Mouse (Mus musculus): ENCODE results near the gene Itpa. TPM values are rescaled to one million over a fixed set of nuclear protein-coding genes. Genes with fewer than 3 reads are reported as not detected.
"Not testable (repeated sequence)": the region's sequence is repeated elsewhere in the genome, so short reads cannot be mapped to it uniquely, and the experiment has no call there.

Itpa gene
- polyA plus RNA-seq, 1 experiment = 46.8 TPM

DNA sequence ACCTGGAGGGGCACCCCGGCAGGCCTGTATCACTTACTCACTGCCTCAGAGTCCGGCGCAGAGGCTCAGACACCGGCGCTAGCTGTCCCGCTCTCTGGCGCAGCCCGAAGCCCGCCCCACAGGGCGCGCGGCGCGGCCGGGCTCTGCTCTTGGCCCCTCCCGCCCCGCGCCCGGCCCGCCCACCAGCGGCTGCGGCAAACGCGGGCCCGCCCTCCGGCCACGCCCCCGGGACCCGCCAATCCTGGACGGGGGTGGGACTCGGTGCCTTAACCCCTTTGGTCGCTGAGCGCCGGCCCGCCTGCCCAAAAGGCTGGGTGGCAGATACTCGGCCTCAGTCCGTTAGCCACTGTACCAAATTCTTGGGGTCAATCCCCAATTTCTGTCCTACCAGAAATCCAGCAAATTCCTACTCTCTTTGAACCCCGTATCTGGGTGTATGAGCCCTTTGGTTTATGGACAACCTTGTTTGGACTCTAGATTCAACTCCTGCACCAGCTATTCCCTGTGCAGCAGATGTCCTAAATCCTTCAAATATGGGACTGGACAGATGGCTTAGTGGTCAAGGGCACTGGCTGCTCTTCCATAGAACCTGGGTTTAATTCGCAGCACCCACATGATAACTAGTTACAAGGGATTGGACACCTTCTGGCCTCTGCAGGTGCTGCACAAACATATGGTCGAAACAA, 24.6 kb upstream of the Itpa start, which contains the start of gene Lzts3:
TSS of gene Lzts3 (minus strand) at position 120 of the 686 bp plus-strand sequence.
- H3K4me1 ChIP-seq (ENCODE audit: control insufficient read depth, insufficient read depth, insufficient read length, low read length) = no peaks in the 10 kb centered on the region
- H3K4me3 ChIP-seq (ENCODE audit: insufficient read depth, low read depth, low read length) = peak within 1 kb of the TSS; percentile 74
- no peak within 1 kb of the TSS; the same call in 1 of the 2 replicates for H3K27ac ChIP-seq (replicated peaks; ENCODE audit: low read depth, low read length)

DNA sequence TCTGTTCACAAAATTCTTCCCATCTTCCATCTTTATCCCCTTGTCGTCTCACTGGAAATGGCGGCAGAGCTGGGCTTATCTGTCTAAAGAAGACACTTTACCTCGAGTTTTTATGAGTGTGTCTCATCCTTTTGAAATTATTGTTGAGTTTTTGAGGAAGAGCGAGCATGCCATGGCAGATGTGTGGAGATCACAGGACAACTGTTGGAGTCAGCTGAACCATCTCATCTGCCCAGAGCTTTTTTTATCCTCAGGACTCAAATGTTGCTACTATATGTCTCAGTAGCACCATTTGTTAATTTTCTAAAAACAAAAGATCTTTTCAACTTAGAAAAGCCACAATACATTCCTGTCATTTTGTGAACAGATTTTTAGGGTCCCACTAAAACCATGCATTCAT, 22.2 kb upstream of the Itpa start:
- no peaks in the 10 kb centered on the region for H3K4me1 ChIP-seq (ENCODE audit: control insufficient read depth, insufficient read depth, insufficient read length, low read length)
- no peak overlapping the region for H3K4me3 ChIP-seq (ENCODE audit: insufficient read depth, low read depth, low read length)
- no peak overlapping the region for H3K27ac ChIP-seq (replicated peaks; ENCODE audit: low read depth, low read length)

DNA sequence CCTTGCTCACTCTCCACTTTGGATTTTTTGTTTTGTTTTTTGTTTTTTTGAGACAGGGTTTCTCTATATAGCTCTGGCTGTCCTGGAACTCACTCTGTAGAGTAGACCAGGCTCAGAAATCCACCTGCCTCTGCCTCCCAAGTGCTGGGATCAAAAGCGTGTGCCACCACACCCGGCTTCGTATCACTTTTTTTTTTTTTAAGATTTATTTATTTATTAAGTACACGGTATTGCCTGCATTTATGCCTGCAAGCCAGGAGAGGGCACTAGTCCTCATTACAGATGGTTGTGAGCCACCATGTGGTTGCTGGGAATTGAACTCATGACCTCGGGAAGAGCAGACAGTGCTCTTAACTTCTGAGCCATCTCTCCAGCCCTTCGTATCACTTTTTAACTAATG, 18.4 kb upstream of the Itpa start:
- not testable (repeated sequence) for H3K4me1 ChIP-seq (ENCODE audit: control insufficient read depth, insufficient read depth, insufficient read length, low read length); H3K27ac ChIP-seq (replicated peaks; ENCODE audit: low read depth, low read length); H3K4me3 ChIP-seq (ENCODE audit: insufficient read depth, low read depth, low read length)

GRCm38 (mm10) chr2:130653303-130653702, 14.1 kb upstream of the Itpa start:
- H3K4me3 ChIP-seq (ENCODE audit: insufficient read depth, low read depth, low read length) = no peak overlapping the region
- no peaks in the 10 kb centered on the region for H3K4me1 ChIP-seq (ENCODE audit: control insufficient read depth, insufficient read depth, insufficient read length, low read length)
- H3K27ac ChIP-seq (replicated peaks; ENCODE audit: low read depth, low read length) = no peak overlapping the region

DNA sequence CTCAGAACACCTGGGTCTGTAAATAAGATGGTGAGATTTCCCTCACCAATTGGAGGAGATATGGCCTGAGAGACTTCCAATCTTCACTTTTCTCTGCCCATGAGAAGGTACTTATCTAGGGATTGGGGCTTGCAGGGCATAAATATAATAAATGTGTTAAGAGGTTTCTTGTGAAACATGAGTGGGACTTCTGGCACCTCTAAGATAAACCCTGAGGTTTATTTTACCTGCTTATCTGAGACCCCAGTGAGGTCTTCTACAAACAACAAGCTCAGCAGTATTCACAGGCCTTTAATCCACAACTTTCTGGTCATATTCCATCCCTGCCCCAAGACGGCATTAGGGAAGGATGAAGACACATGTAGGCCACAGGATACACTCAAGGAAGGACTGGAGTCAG, 13.7 kb upstream of the Itpa start:
- no peaks in the 10 kb centered on the region for H3K4me1 ChIP-seq (ENCODE audit: control insufficient read depth, insufficient read depth, insufficient read length, low read length)
- H3K27ac ChIP-seq (replicated peaks; ENCODE audit: low read depth, low read length) = no peak overlapping the region
- no peak overlapping the region for H3K4me3 ChIP-seq (ENCODE audit: insufficient read depth, low read depth, low read length)

GRCm38 (mm10) chr2:130655660-130656339, 11.6 kb upstream of the Itpa start:
- Histone ChIP-seq H3K4me1 (ENCODE audit: control insufficient read depth, insufficient read depth, insufficient read length, low read length) (no peaks in the 10 kb centered on the region), H3K27ac (replicated peaks; ENCODE audit: low read depth, low read length) (no peak overlapping the region), H3K4me3 (ENCODE audit: insufficient read depth, low read depth, low read length) (no peak overlapping the region)

DNA sequence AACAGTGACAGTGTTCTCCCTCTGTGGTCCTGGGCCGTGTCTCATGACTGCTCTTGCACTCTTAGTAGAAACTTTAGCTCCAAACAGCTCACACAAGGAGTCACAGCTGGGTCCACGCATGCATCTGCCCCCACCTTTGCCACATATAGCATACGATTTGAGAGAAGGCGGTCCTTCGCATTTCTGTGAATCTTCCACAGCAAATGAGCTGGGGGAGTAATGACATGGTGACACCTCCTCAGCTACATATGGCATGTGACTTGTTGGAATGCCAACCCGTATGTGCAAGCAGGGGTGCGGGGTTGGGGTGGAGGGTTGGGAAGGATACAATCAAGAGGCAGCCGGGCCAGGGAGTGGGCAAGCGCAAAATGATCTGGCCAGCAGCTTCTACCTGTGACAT, 10.9 kb upstream of the Itpa start:
- H3K4me1 ChIP-seq (ENCODE audit: control insufficient read depth, insufficient read depth, insufficient read length, low read length) = no peaks in the 10 kb centered on the region
- no peak overlapping the region for H3K4me3 ChIP-seq (ENCODE audit: insufficient read depth, low read depth, low read length)
- H3K27ac ChIP-seq (replicated peaks; ENCODE audit: low read depth, low read length) = no peak overlapping the region

GRCm38 (mm10) chr2:130657541-130657940, 9.9 kb upstream of the Itpa start:
- H3K4me3 ChIP-seq (ENCODE audit: insufficient read depth, low read depth, low read length) = no peak overlapping the region
- no peaks in the 10 kb centered on the region for H3K4me1 ChIP-seq (ENCODE audit: control insufficient read depth, insufficient read depth, insufficient read length, low read length)
- H3K27ac ChIP-seq (replicated peaks; ENCODE audit: low read depth, low read length) = no peak overlapping the region

- Histone ChIP-seq H3K4me3 (ENCODE audit: insufficient read depth, low read depth, low read length) (no peak overlapping the region), H3K4me1 (ENCODE audit: control insufficient read depth, insufficient read depth, insufficient read length, low read length) (no peaks in the 10 kb centered on the region), H3K27ac (replicated peaks; ENCODE audit: low read depth, low read length) (no peak overlapping the region)
Observed at GRCm38 (mm10) chr2:130658530-130658929, 8.9 kb upstream of the Itpa start.

GRCm38 (mm10) chr2:130663342-130663741, 4.1 kb upstream of the Itpa start:
- Histone ChIP-seq H3K27ac (replicated peaks; ENCODE audit: low read depth, low read length) (no peak overlapping the region), H3K4me1 (ENCODE audit: control insufficient read depth, insufficient read depth, insufficient read length, low read length) (peaks cover 7% of the 10 kb centered on the region; the same call in 1 of the 2 replicates), H3K4me3 (ENCODE audit: insufficient read depth, low read depth, low read length) (peak overlapping the region; percentile 82; the same call in 1 of the 2 replicates)

DNA sequence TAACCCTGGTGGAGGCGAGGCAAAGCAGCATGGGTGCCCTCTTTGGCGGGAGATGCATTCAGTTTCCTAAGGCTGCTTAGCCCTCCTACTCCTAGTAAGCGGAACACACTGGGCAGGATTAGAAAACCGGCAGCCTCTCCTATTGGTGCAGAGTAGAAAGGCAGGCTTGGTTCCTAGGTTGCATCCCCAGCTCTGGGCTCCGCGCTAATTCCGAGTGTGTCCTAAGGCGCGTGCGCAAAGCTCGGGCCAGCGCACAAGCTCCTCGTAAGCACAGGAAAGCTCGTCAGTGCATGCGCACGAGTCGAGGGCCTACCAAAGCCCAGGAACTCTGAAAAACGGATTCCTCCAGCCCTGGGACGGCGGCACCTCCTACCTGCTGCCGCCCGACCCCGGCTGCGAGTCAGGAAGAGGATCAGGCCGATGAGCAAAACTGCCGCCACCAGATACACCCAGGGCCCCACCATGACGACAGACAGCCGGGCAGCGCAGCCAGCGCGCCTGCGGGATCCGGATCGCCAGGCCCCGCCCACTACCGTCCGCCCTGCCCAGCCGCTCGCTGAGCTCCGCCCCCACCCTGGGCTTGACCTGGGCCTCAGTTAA, 3.2 kb upstream of the Itpa start, which contains the start of gene Ddrgk1:
TSS of gene Ddrgk1 (minus strand) at position 558 of the 600 bp plus-strand sequence.
- Histone ChIP-seq H3K4me3 (ENCODE audit: insufficient read depth, low read depth, low read length) (peak within 1 kb of the TSS; percentile 82), H3K27ac (replicated peaks; ENCODE audit: low read depth, low read length) (peak within 1 kb of the TSS; percentile 93), H3K4me1 (ENCODE audit: control insufficient read depth, insufficient read depth, insufficient read length, low read length) (peaks cover 8% of the 10 kb centered on the region; the same call in 1 of the 2 replicates)

DNA sequence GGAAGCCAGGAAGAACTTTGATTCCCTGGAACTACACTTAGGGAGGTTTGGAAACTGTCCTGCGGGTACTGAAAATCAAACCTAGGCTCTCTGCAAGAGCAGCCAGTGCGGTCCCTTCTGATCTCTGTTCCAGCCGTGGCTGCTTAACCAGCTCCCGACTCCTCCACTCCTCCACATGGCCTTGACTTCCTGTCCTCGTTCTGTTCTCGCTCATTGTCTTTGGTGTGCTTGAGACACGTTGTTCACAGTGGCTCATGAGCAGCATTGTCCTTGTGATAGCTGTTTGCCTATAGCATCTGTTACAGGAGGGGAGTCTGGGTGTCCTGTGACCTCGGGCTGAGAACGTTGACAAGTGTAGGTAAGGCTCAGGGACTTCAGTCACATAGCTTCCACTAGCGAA, 9.8 kb downstream of the Itpa start:
- Histone ChIP-seq H3K4me3 (ENCODE audit: insufficient read depth, low read depth, low read length) (no peak overlapping the region), H3K4me1 (ENCODE audit: control insufficient read depth, insufficient read depth, insufficient read length, low read length) (no peaks in the 10 kb centered on the region)

DNA sequence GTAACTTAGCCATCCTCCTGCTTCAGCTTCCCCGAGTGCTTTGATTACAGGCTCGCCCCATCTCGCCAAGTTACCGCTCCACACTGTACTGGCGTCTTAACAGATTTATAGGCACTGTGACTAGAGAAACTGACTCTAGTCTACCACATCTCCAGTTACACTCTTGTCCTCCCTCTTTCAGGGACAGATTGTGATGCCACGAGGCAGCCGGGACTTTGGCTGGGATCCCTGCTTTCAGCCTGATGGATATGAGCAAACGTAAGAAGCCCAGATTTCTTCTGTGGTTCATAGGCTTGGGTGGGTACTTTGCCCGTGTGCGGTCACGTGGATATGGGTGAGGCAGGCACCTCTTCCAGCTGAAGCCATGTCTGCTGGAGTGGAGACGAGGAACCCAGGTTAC, 11.7 kb downstream of the Itpa start:
- Histone ChIP-seq H3K4me3 (ENCODE audit: insufficient read depth, low read depth, low read length) (no peak overlapping the region), H3K4me1 (ENCODE audit: control insufficient read depth, insufficient read depth, insufficient read length, low read length) (no peaks in the 10 kb centered on the region), H3K27ac (replicated peaks; ENCODE audit: low read depth, low read length) (no peak overlapping the region)

More for the DNA sequence above, 9.8 kb downstream of the Itpa start:
- no peak overlapping the region for H3K27ac ChIP-seq (replicated peaks; ENCODE audit: low read depth, low read length)

- Histone ChIP-seq H3K4me1 (ENCODE audit: control insufficient read depth, insufficient read depth, insufficient read length, low read length) (no peaks in the 10 kb centered on the region), H3K27ac (replicated peaks; ENCODE audit: low read depth, low read length) (no peak overlapping the region)
Observed at GRCm38 (mm10) chr2:130679899-130680298, 12.5 kb downstream of the Itpa start.

GRCm38 (mm10) chr2:130681531-130681930, 14.1 kb downstream of the Itpa start:
- no peaks in the 10 kb centered on the region for H3K4me1 ChIP-seq (ENCODE audit: control insufficient read depth, insufficient read depth, insufficient read length, low read length)
- no peak overlapping the region for H3K4me3 ChIP-seq (ENCODE audit: insufficient read depth, low read depth, low read length)
- no peak overlapping the region for H3K27ac ChIP-seq (replicated peaks; ENCODE audit: low read depth, low read length)

More at GRCm38 (mm10) chr2:130679899-130680298, 12.5 kb downstream of the Itpa start:
- H3K4me3 ChIP-seq (ENCODE audit: insufficient read depth, low read depth, low read length) = no peak overlapping the region
